ENCODE assay signal across 16 mouse cellular contexts in the genomic region with DNA sequence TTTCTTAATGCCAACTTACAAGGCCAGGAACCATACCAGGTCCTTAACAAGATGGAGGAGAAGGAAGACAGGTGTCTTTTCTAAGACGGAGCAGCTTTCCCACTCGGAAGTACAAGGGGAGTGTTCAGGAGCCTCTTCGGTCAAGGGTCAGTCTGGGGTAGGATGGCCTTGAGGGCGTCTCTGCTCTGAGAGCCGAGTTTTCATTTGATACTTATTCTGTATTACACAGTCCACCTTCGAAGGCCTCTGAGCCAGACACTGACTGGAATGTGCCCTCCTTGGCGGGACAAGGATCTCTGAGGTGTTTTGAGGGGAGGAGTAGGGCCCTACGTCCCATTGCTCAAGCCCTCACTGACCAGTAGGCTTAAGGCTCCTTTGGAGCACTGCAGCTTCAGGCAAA.
"Had no signal": no experiment of that assay in that cellular context is flagged by ENCODE, and none has a peak within 500 bp of the region (broad histone marks: within the 10 kb centered on the region; RNA-seq: fewer than 3 reads in every experiment).

No protein-coding gene starts in this region.

- ATAC-seq: intestine, embryonic 16.5 days; liver, embryonic 12.5 days had no signal

- H3K4me3 ChIP-seq: limb, embryonic 15.5 days; liver, embryonic 12.5 days; midbrain, embryonic 10.5 days; myocyte; neural tube, embryonic 15.5 days had no signal

- H3K4me2 ChIP-seq: limb, embryonic 15.5 days; liver, embryonic 12.5 days; lung, embryonic 14.5 days; neural tube, embryonic 15.5 days had no signal

- DNase-seq: layer of hippocampus, adult 9-11 months; layer of hippocampus, postnatal 36 days; lung, embryonic 14.5 days; lung, postnatal 10 days; lung, postnatal 4 days; midbrain, embryonic 14.5 days; right cerebral cortex, adult 18-20 months; right cerebral cortex, postnatal 25 days; thymus, adult 2 months; thymus, postnatal 25 days had no signal

- H3K36me3 ChIP-seq: limb, embryonic 15.5 days; liver, embryonic 12.5 days; midbrain, embryonic 10.5 days; neural tube, embryonic 15.5 days had no signal

- H3K9me3 ChIP-seq: limb, embryonic 15.5 days; liver, embryonic 12.5 days; midbrain, embryonic 10.5 days; neural tube, embryonic 15.5 days had no signal

- H3K27ac ChIP-seq: limb, embryonic 15.5 days; liver, embryonic 12.5 days; midbrain, embryonic 10.5 days; neural tube, embryonic 15.5 days had no signal

- H3K4me1 ChIP-seq: liver, embryonic 12.5 days had no signal

- H3K27me3 ChIP-seq: liver, embryonic 12.5 days had no signal

- H3K9ac ChIP-seq: limb, embryonic 15.5 days; liver, embryonic 12.5 days; lung, embryonic 14.5 days; neural tube, embryonic 15.5 days had no signal
